Mouse (Mus musculus) intestine, embryonic 14.5 days (tissue): ENCODE measurements around the gene Gm17555. TPM values are rescaled to one million over a fixed set of nuclear protein-coding genes. Genes with fewer than 3 reads are reported as not detected.

Experiments used
- polyA plus RNA-seq: library from polyadenylated mRNA; unstranded; fragments of >200 nt; fragmentation: Nextera tagmentation; extraction: Ambion mirVana; gene quantifications from 2 replicates; pipeline ENCODE4 v1.2.1, GENCODE M21; 2014

Gene Gm17555
- polyA plus RNA-seq, 1 experiment from 2014 or later, result not detected

Other genes with a start within 250 kb of the Gm17555 start
- gene Fgf7, start 180.4 kb upstream of the Gm17555 start, polyA plus RNA-seq, result 0.17 and 0.22 TPM in 2 replicates
- gene Fam227b, start 63.1 kb upstream of the Gm17555 start, polyA plus RNA-seq, result not detected in 2 replicates
- 29.2 and 30.3 TPM in 2 replicates for gene Dtwd1, start 63.0 kb upstream of the Gm17555 start, polyA plus RNA-seq